Mouse (Mus musculus): Measurements from ENCODE around the gene Slc1a1. TPM values are rescaled to one million over a fixed set of nuclear protein-coding genes. Genes with fewer than 3 reads are reported as not detected.

Gene Slc1a1
- polyA plus RNA-seq, 1 experiment: 23.4 TPM

- H3K4me1 ChIP-seq (ENCODE audit: control insufficient read depth, insufficient read depth, insufficient read length, low read length): peaks cover 10% of the 10 kb centered on the region; the same call in 1 of the 2 replicates
- TF ChIP-seq CTCF (IDR thresholded peaks at IDR 0.05; ENCODE audit: extremely low read depth, insufficient read length, insufficient replicate concordance, low read depth, low read length): no peak
- no peak for TF ChIP-seq POLR2A (IDR thresholded peaks at IDR 0.05; ENCODE audit: low read depth, low read length)
- H3K27ac ChIP-seq (ENCODE audit: insufficient read depth, low read depth, low read length): no peak overlapping the region
- peaks cover 9% of the 10 kb centered on the region for H3K36me3 ChIP-seq (ENCODE audit: control insufficient read depth, insufficient read depth, low read length)
- H3K4me3 ChIP-seq (ENCODE audit: low read depth, low read length): no peak overlapping the region
- no peaks in the 10 kb centered on the region for H3K27me3 ChIP-seq (ENCODE audit: control insufficient read depth, insufficient read depth, low read length)
- 71% methylated on average over 3 of the region's 3 CpGs for WGBS
Observed at GRCm38 (mm10) chr19:28963113-28963512, 128.3 kb downstream of the Slc1a1 start.

GRCm38 (mm10) chr19:28963513-28963841 is 128.6 kb downstream of the Slc1a1 start:
- 4% methylated on average over 4 of the region's 4 CpGs for WGBS
- H3K27ac ChIP-seq (ENCODE audit: insufficient read depth, low read depth, low read length): no peak overlapping the region
- H3K27me3 ChIP-seq (ENCODE audit: control insufficient read depth, insufficient read depth, low read length): no peaks in the 10 kb centered on the region
- TF ChIP-seq CTCF (IDR thresholded peaks at IDR 0.05; ENCODE audit: extremely low read depth, insufficient read length, insufficient replicate concordance, low read depth, low read length) (peak; percentile 57; the same call in 1 of the 2 replicates), POLR2A (IDR thresholded peaks at IDR 0.05; ENCODE audit: low read depth, low read length) (no peak)
- peaks cover 9% of the 10 kb centered on the region for H3K36me3 ChIP-seq (ENCODE audit: control insufficient read depth, insufficient read depth, low read length)
- peaks cover 10% of the 10 kb centered on the region; the same call in 1 of the 2 replicates for H3K4me1 ChIP-seq (ENCODE audit: control insufficient read depth, insufficient read depth, insufficient read length, low read length)
- peak overlapping the region; percentile 99 for H3K4me3 ChIP-seq (ENCODE audit: low read depth, low read length)

Other genes starting within 250 kb of the Slc1a1 start
- 1.6 and 2.0 TPM in 2 replicates for gene Glis3, start 155.0 kb upstream of the Slc1a1 start, polyA plus RNA-seq (2012; rRNA removed)
- gene Plpp6, start 128.9 kb downstream of the Slc1a1 start, polyA plus RNA-seq (2012; rRNA removed): 15.6 and 27.8 TPM in 2 replicates
- gene 4430402I18Rik, start 132.8 kb downstream of the Slc1a1 start, polyA plus RNA-seq (2012; rRNA removed): 0.38 and 1.2 TPM in 2 replicates
- 1.7 and 2.6 TPM in 2 replicates for gene Cdc37l1, start 155.3 kb downstream of the Slc1a1 start, polyA plus RNA-seq (2012; rRNA removed)
- gene Ak3, start 212.9 kb downstream of the Slc1a1 start, polyA plus RNA-seq (2012; rRNA removed): 96.9 and 124 TPM in 2 replicates

Measured in small intestine, adult 2 months (tissue).